Mouse (Mus musculus) thymus, postnatal 0 days (tissue): Measurements from ENCODE around the gene Apobec1. TPM values are rescaled to one million over a fixed set of nuclear protein-coding genes. Genes with fewer than 3 reads are reported as not detected.
A peak's percentile ranks its signal among the peaks of the same experiment; 100 is the strongest.
"Not testable (repeated sequence)": the region's sequence is repeated elsewhere in the genome, so short reads cannot be mapped to it uniquely, and the experiment has no call there.

Experiments used
- DNase-seq: peaks from one replicate; pipeline ENCODE4 v3.0.0-alpha.2; 2015; ENCODE audit warnings: low spot score
- polyA plus RNA-seq: library from polyadenylated mRNA; unstranded; fragments of >200 nt; fragmentation: Nextera tagmentation; extraction: Ambion mirVana; gene quantifications from 2 replicates; pipeline ENCODE4 v1.2.1, GENCODE M21; 2015

Apobec1 gene
- polyA plus RNA-seq, result 10.7 and 12.1 TPM in 2 replicates

GRCm38 (mm10) chr6:122602242-122602991 is at the start of gene Apobec1:
Gene Apobec1 (minus strand): TSS chr6:122602444.
- DNase-seq, result peak; percentile 80

- DNase-seq, result no peak
Observed at GRCm38 (mm10) chr6:122650398-122650980, 48.2 kb upstream of the Apobec1 start.

GRCm38 (mm10) chr6:122649903-122650302 is 47.7 kb upstream of the Apobec1 start:
- DNase-seq, result no peak

GRCm38 (mm10) chr6:122644196-122644595 is 42.0 kb upstream of the Apobec1 start:
- not testable (repeated sequence) for DNase-seq

- DNase-seq, result not testable (repeated sequence)
Observed at GRCm38 (mm10) chr6:122637566-122637965, 35.3 kb upstream of the Apobec1 start.

DNA sequence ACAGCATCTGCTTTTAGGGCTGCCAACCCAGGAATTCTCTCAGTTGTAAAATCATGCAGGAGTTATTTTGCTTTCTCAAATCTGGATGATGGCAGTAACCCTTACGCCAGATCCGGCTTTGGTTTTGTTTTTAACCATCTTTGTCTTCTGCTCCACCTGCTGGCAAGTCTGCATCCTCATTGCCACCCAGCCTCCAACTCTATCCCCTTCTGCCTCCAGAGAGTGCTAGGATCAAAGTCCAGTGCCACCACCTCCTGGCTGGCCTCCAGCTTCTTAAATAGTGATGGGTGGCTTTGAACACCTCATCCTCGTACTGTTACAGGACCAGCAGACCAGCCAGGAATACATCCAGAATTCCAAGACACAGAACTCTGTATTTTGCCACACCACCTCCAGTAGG is 34.4 kb upstream of the Apobec1 start:
- DNase-seq, result no peak

- DNase-seq, result no peak
Observed at GRCm38 (mm10) chr6:122635315-122635714, 33.1 kb upstream of the Apobec1 start.

DNA sequence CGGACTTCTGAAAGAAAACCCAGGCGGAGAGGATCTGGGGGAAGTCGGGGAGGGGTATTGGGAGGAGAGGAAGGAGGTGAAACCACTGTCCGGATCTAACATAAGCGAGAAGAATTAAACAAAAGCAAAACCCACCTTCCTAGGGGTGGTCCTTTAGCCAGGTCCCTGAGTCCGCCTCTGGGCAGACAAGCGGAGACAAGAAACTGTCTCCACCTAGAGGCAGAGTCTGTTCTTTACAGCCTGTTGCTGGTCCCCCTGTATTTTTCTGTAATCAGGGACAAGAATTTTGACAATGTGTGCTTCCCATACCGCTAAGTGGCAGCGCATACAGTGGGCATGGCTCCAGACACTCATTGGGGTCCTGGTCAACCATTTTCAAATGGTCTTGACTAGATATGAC is 31.2 kb upstream of the Apobec1 start:
- peak; percentile 24 for DNase-seq

GRCm38 (mm10) chr6:122627469-122628108 is 25.3 kb upstream of the Apobec1 start:
- no peak for DNase-seq

GRCm38 (mm10) chr6:122626110-122626509 is 23.9 kb upstream of the Apobec1 start, which contains the start of gene Dppa3:
Gene Dppa3 (plus strand): TSS chr6:122626410.
- no peak for DNase-seq

DNA sequence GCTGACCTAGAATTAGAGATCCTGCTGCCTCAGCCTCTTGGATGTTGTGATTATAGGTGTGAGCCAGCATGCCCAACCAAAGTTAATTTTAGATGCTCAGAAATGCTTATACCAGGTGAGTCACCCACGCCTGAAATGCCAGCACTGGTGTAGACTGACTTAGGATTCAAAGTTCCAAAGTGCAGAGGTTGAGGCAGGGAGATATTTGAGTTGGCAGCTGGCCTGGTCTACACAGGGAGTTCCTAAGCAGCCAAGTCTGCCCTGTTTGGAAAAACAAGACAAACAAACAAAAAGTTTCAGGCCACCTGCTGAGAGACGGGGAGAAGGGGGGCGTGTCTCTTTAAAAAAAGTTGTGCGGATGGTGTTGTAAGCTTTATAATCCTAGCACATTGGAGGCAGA is 22.9 kb upstream of the Apobec1 start:
- no peak for DNase-seq

DNA sequence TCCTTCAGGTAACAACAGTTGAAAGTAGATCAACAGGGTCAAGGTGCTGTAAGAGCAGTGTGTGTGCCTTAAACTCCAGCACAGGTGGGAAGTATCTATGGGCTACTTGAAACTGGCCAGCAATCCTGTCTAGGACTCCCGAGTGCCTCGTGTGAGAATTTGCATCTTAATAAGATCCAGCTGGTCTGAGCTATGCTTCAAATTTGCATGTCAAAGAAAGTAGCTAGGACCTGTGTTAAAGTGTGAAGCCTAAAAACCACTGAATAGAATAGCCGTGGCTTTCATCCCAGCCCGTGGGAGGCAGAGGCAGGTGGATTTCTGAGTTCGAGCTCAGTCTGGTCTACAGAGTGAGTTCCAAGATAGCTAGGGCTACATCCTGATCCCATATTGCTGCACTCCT is 22.2 kb upstream of the Apobec1 start:
- DNase-seq, result no peak

GRCm38 (mm10) chr6:122621066-122621465 is 18.8 kb upstream of the Apobec1 start:
- no peak for DNase-seq

GRCm38 (mm10) chr6:122616022-122616421 is 13.8 kb upstream of the Apobec1 start:
- no peak for DNase-seq

DNA sequence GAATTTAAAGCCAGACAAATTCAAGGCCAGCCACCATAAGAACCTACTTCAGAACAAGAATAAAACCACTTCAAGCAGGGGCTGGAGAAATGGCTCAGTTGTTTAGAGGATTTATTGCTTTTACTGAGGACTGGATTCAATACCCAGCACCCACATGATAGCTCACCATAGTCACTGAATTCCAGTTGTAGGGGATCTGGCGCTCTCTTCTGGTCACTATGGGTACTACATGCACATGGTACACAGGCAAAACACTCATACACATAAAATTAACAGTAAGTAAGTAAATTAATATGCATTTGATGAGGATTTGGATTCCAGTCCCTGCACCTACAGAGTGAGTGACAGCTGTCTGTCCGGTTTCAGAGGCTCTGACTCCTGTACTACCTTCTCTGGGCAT is 11.8 kb upstream of the Apobec1 start:
- peak; percentile 41 for DNase-seq

DNA sequence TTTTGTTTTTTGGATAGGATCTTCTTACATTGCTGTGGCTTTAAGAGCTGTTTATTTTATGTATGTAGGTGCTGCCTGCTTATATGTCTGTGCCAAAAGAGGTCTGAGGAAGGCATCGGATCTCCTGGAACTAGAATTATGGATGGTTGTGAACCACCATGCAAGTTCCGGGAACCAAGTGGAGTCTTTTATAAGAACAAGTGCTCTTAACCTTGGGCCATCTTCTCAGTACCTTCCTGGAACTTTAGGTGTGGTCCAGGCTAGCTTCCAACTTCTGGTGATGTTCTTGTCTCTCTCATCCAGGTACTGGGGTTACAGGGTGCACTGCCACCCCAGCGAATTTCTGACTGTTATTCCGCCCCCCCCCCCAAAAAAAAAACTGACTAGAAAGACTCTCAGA is 10.2 kb upstream of the Apobec1 start:
- DNase-seq, result no peak

- no peak for DNase-seq
Observed at GRCm38 (mm10) chr6:122609771-122610170, 7.5 kb upstream of the Apobec1 start, which contains the start of gene Gdf3. Gene Gdf3 (minus strand): TSS chr6:122610087.

DNA sequence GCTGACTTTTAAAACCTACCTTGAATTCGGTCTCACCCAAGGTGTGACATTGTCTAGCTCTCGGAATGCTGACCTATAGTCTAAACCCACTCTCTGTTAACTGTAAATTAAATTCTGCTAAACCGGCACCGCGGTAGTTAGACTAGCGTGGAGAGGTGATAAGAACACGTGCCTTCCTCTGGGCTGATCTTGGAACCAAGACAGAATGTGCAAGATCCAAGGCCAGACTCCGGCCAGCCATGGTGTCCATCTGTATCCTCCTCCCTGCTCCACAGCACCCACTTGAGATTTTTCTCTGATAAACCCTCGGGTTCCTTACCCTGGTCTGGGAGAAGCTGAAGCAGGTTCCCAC is 7.1 kb upstream of the Apobec1 start:
- no peak for DNase-seq

DNA sequence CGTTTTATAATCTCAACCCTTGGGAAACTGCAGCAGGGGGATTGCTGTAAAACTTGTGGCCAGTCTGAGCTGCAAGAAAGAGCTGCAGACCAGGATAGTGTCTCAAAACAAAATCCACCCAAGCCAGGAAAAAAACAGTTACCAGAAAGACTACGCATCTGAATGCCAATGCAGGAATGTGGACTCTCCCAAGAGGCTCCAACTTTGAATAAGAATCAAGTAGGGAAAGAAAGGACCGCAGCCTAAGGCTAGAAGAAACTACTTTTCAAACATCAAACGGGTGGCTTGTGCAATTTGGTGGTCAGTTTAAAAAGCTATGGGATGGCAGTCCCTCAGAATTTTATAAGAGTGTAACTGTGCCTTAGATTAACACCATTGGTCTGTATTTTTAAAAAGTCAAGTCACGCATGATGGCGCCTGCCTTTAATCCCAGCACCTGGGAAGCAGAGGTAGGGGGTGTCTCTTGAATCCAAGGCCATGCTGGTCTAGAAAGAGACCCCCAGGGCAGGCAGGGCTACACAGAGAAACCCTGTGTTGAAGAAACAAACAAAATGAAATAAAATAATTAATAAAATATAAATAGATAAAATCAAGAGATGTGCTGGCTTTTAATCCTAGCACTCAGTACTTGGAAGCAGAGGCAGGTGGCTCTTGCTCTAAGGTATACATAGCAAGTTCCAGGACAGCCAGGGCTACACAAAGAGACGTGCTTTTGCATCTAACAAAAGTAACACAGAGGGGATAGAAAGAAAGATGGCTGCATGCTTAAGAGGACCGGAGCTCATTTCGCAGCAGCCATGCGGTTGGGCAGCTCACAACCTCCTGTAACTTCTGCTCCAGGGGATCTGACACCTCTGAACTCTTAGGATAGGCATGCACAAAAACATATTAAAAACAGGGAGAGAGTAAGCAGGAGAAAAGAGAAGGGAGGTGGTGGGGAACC is 6.5 kb upstream of the Apobec1 start:
- DNase-seq, result no peak

- no peak for DNase-seq
Observed at GRCm38 (mm10) chr6:122607700-122608099, 5.5 kb upstream of the Apobec1 start.

- no peak for DNase-seq
Observed at GRCm38 (mm10) chr6:122606661-122607060, 4.4 kb upstream of the Apobec1 start.
